Mouse (Mus musculus) ES-Bruce4 (cell line): ENCODE measurements around the gene Nrxn1.

Experiments
- CTCF ChIP-seq: IDR thresholded peaks from one replicate; pipeline ENCODE4 v1.8.1; 2011; ENCODE audit warnings: low read depth, low read length
- EP300 ChIP-seq: IDR thresholded peaks from 2 replicates; pipeline ENCODE4 v1.6.1; 2011; ENCODE audit warnings: low read depth, low read length; ENCODE audit not compliant: insufficient read depth
- POLR2A ChIP-seq: IDR thresholded peaks from one replicate; pipeline ENCODE4 v1.8.1; 2011; ENCODE audit warnings: low read length; ENCODE audit not compliant: insufficient read depth

DNA sequence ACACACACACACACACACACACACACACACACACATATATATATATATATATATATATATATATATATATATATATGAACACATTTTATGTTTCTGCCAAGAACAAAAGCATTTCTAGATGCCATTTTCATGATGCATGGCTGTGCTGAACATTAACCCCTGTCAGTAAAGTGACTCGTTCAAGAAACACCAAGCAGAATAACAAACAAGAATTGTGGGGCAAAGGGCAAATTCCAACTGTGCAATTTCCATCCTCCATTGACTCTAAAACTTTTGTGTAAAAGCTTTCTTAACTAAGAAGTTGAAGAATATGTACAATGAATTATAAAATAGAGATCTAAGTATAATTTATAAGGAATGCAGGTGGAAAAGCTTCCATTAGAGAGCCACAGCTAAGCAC lies 1030.0 kb downstream of the Nrxn1 start:
- TF ChIP-seq CTCF (no peak), EP300 (no peak), POLR2A (no peak)
